Mouse (Mus musculus): ENCODE results near the gene Carm1.
A peak's percentile ranks its signal among the peaks of the same experiment; 100 is the strongest.

DNA sequence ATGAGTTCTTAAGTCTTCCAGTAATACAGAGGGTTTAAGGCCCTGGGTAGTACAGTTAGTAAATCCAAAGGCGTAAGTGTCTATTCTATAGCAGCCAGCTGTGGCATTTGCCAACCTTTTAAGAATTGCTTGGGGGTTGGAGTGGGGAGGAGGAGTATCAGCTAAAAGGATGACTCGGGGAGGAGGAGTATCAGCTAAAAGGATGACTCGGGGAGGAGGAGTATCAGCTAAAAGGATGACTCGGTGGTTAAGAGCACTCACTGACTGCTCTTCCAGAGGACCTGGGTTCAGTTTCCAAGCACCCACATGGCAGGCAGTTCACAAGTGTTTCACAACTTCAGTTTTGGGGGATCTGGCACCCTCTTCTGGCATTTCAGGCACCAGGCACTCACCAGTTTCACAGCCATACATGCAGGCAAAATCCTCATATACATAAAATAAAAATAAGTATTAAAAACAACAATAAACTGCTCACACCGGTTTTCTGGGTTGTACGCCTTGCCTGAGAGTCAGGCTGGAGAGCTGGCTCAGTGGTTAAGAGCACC, 8.6 kb downstream of the Carm1 start:
- TF ChIP-seq EP300 (IDR thresholded peaks at IDR 0.05) (no peak), CTCF (IDR thresholded peaks at IDR 0.05) (peak; percentile 12; the same call in 1 of the 2 replicates)
